Mouse (Mus musculus) forebrain, embryonic 14.5 days (tissue): Measurements from ENCODE around the gene Dusp27. TPM values are rescaled to one million over a fixed set of nuclear protein-coding genes. Genes with fewer than 3 reads are reported as not detected.

Experiments
- ATAC-seq: fragments of 200-750 bp; cut with Nextera tagmentation; 2 replicates; pipeline ENCODE4 v1.8.0; 2017; ENCODE audit warnings: mild to moderate bottlenecking, moderate library complexity
- DNase-seq: peaks from one replicate; pipeline ENCODE4 v3.0.0-alpha.2; 2015; ENCODE audit warnings: low spot score
- H3K27ac ChIP-seq: fragments of 300-500 bp; sonication (generic); 2 replicates; pipeline ENCODE4 v1.5.1; 2014; ENCODE audit warnings: low read depth, mild to moderate bottlenecking, control low read depth, low read length, moderate library complexity
- H3K27me3 ChIP-seq: fragments of 300-500 bp; sonication (generic); replicated peaks from 2 replicates; pipeline ENCODE4 v1.6.1; 2014; ENCODE audit warnings: low read length, control low read depth, mixed read lengths; ENCODE audit not compliant: control insufficient read depth, insufficient read depth
- H3K36me3 ChIP-seq: fragments of 300-500 bp; sonication (generic); 2 replicates; pipeline ENCODE4 v1.6.1; 2014; ENCODE audit warnings: low read length, control low read depth; ENCODE audit not compliant: control insufficient read depth, insufficient read depth
- H3K4me1 ChIP-seq: fragments of 300-500 bp; sonication (generic); 2 replicates; pipeline ENCODE4 v1.6.1; 2014; ENCODE audit warnings: antibody characterized with exemption, low read length, control low read depth; ENCODE audit not compliant: control insufficient read depth, insufficient read depth
- H3K4me2 ChIP-seq: fragments of 300-500 bp; sonication (generic); 2 replicates; pipeline ENCODE4 v1.6.1; 2014; ENCODE audit warnings: mild to moderate bottlenecking, control low read depth, low read length
- H3K4me3 ChIP-seq: fragments of 300-500 bp; sonication (generic); 2 replicates; pipeline ENCODE4 v1.5.1; 2014; ENCODE audit warnings: low read depth, low read length, control low read depth
- H3K9ac ChIP-seq: fragments of 300-500 bp; sonication (generic); 2 replicates; pipeline ENCODE4 v1.6.1; 2014; ENCODE audit warnings: mild to moderate bottlenecking, low read length, control low read depth, moderate library complexity
- H3K9me3 ChIP-seq: fragments of 300-500 bp; sonication (generic); replicated peaks from 2 replicates; pipeline ENCODE4 v1.6.1; 2016; ENCODE audit warnings: low read length, control low read depth, mixed read lengths; ENCODE audit not compliant: control insufficient read depth
- WGBS: fragments of 180-500 bp; shearing (Covaris S2); extraction: QIAGEN DNeasy Blood & Tissue Kit; methylation state at CpG from one replicate; pipeline ENCODE4 v1.1.7; 2014; 5-methylcytosine and 5-hydroxymethylcytosine counted together
- polyA plus RNA-seq: library from polyadenylated mRNA; unstranded; fragments of >200 nt; fragmentation: Nextera tagmentation; extraction: Ambion mirVana; gene quantifications from 2 replicates; pipeline ENCODE4 v1.2.1, GENCODE M21; 2014

Dusp27 gene
- polyA plus RNA-seq = 0.70 and 0.93 TPM in 2 replicates

DNA sequence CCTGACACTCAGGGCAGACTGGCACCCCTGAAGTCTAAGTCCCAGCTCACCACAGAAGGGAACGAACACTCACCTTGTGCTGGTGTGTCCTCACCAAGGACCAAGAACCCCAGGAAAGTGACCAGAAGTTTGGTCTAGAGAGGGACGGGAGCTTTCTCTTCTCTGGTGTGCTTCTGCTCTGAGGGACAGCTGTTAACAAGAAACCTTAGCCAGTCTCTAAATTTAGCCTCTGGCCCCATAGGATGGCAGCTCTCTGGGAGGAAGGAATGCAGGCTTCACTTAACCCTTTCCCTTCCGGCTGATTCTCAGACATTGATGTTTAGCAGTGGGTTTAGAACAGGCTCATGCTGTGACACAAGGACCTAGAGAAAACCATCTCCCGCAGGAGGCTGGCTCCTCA, at the start of gene Dusp27:
Dusp27 (minus strand) TSS at position 204 of the 400 bp plus-strand sequence.
- no peak within 1 kb of the TSS for H3K27ac ChIP-seq
- no peak within 1 kb of the TSS for H3K4me3 ChIP-seq
- no peaks in the 10 kb centered on the region for H3K4me1 ChIP-seq
- no peaks in the 10 kb centered on the region for H3K9me3 ChIP-seq
- DNase-seq = no peak
- ATAC-seq = no peak
- WGBS = 54% methylated on average over 4 of the region's 4 CpGs
- H3K4me2 ChIP-seq = no peak within 1 kb of the TSS
- no peaks in the 10 kb centered on the region for H3K27me3 ChIP-seq
- H3K36me3 ChIP-seq = no peaks in the 10 kb centered on the region
- no peak within 1 kb of the TSS for H3K9ac ChIP-seq

DNA sequence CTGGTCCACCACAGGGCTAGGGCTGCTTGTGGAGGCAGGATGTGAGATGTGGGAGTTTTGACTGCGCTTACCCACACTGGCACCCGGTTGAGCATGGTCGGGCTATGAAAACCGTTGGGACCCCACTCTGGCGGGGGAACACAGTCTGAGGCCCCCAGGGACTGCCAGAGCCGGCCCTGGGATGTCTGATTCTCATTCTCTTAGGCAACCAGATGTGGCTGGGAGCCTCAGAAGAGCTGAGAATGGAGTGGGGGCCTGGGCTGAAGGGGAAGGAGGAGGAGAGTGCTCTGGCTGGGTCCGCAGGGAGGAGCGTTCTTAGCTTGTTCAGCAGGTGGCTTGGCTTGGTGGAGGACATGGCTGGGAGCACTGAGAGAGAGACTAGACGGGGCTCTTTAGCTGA, 45.9 kb upstream of the Dusp27 start:
- Histone ChIP-seq H3K4me3 (no peak overlapping the region), H3K9me3 (no peaks in the 10 kb centered on the region), H3K9ac (no peak overlapping the region), H3K36me3 (no peaks in the 10 kb centered on the region), H3K27me3 (no peaks in the 10 kb centered on the region), H3K4me2 (no peak overlapping the region), H3K4me1 (no peaks in the 10 kb centered on the region), H3K27ac (no peak overlapping the region)
- WGBS = 80% methylated on average over 9 of the region's 9 CpGs
- DNase-seq (no peak), ATAC-seq (no peak)

DNA sequence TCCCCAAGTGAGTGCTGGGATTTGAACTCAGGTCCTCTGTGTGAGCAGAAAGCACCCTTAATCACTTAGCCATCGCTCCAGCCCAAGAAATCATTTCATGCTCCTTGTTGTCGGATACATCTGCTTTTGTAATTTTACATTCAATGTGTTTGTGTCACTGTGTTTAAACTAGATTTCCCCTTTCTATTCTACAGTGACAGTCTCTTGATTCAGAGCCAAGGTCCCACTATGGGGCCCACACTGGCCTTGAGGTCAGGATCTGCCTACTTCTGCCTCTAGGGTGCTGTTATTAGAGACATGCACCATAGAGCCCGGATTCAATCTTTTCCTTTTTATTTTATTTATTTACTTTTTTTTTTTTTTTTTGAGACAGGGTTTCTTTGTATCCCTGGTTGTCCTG, 45.3 kb upstream of the Dusp27 start:
- H3K27me3 ChIP-seq = no peaks in the 10 kb centered on the region
- H3K4me1 ChIP-seq = no peaks in the 10 kb centered on the region
- no peaks in the 10 kb centered on the region for H3K9me3 ChIP-seq
- H3K27ac ChIP-seq = no peak overlapping the region
- no peaks in the 10 kb centered on the region for H3K36me3 ChIP-seq
- ATAC-seq (no peak), DNase-seq (no peak)
- 82% methylated on average over 3 of the region's 3 CpGs for WGBS
- no peak overlapping the region for H3K4me2 ChIP-seq
- H3K9ac ChIP-seq = no peak overlapping the region
- H3K4me3 ChIP-seq = no peak overlapping the region

- ATAC-seq = no peak
- H3K9me3 ChIP-seq = no peaks in the 10 kb centered on the region
- no peak overlapping the region for H3K4me3 ChIP-seq
- H3K27me3 ChIP-seq = no peaks in the 10 kb centered on the region
- no peak overlapping the region for H3K4me2 ChIP-seq
- H3K36me3 ChIP-seq = no peaks in the 10 kb centered on the region
- WGBS = 97% methylated on average over 12 of the region's 12 CpGs
- no peak overlapping the region for H3K9ac ChIP-seq
- no peak overlapping the region for H3K27ac ChIP-seq
- no peak for DNase-seq
- no peaks in the 10 kb centered on the region for H3K4me1 ChIP-seq
Observed at GRCm38 (mm10) chr1:166170852-166171251, 43.1 kb upstream of the Dusp27 start.

DNA sequence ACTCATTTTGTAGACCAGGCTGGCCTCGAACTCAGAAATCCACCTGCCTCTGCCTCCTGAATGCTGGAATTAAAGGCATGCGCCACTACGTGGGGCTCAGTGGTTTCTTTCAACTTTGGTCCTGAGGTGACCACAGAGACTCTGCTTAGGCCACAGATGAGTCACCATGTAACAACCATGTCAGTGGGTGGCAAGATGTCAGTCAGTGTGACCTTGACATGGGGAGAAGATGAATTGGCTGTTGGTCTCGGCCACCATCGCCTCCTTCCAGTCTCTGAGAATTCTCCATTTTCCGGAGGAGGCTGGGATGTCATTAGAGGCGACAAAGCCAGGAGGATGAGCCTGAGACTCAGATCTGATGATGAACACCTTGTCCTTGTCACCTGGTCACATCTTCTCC, 42.0 kb upstream of the Dusp27 start:
- no peak overlapping the region for H3K27ac ChIP-seq
- DNase-seq = no peak

GRCm38 (mm10) chr1:166168017-166168416, 40.3 kb upstream of the Dusp27 start:
- Histone ChIP-seq H3K4me1 (no peaks in the 10 kb centered on the region), H3K27me3 (no peaks in the 10 kb centered on the region), H3K4me2 (no peak overlapping the region), H3K36me3 (no peaks in the 10 kb centered on the region), H3K9ac (no peak overlapping the region), H3K9me3 (no peaks in the 10 kb centered on the region), H3K4me3 (no peak overlapping the region), H3K27ac (no peak overlapping the region)
- WGBS = 93% methylated on average over 7 of the region's 7 CpGs
- DNase-seq (no peak), ATAC-seq (no peak)

More for the DNA sequence above, 42.0 kb upstream of the Dusp27 start:
- Histone ChIP-seq H3K36me3 (no peaks in the 10 kb centered on the region), H3K9me3 (no peaks in the 10 kb centered on the region), H3K27me3 (no peaks in the 10 kb centered on the region), H3K4me1 (no peaks in the 10 kb centered on the region), H3K4me2 (no peak overlapping the region), H3K9ac (no peak overlapping the region), H3K4me3 (no peak overlapping the region)
- no peak for ATAC-seq
- 91% methylated on average over 7 of the region's 7 CpGs for WGBS

- no peak for ATAC-seq
- Histone ChIP-seq H3K4me1 (no peaks in the 10 kb centered on the region), H3K4me2 (no peak overlapping the region), H3K4me3 (no peak overlapping the region), H3K9ac (no peak overlapping the region), H3K27ac (no peak overlapping the region), H3K27me3 (no peaks in the 10 kb centered on the region), H3K9me3 (no peaks in the 10 kb centered on the region), H3K36me3 (no peaks in the 10 kb centered on the region)
- DNase-seq = no peak
- WGBS = 49% methylated on average over 4 of the region's 4 CpGs
Observed at GRCm38 (mm10) chr1:166167405-166167804, 39.7 kb upstream of the Dusp27 start.

- Histone ChIP-seq H3K9me3 (no peaks in the 10 kb centered on the region), H3K27ac (no peak overlapping the region), H3K27me3 (no peaks in the 10 kb centered on the region), H3K9ac (no peak overlapping the region), H3K4me2 (no peak overlapping the region), H3K4me1 (no peaks in the 10 kb centered on the region), H3K36me3 (no peaks in the 10 kb centered on the region), H3K4me3 (no peak overlapping the region)
- no peak for ATAC-seq
- 96% methylated on average over 9 of the region's 9 CpGs for WGBS
- no peak for DNase-seq
Observed at GRCm38 (mm10) chr1:166165159-166165558, 37.4 kb upstream of the Dusp27 start.

DNA sequence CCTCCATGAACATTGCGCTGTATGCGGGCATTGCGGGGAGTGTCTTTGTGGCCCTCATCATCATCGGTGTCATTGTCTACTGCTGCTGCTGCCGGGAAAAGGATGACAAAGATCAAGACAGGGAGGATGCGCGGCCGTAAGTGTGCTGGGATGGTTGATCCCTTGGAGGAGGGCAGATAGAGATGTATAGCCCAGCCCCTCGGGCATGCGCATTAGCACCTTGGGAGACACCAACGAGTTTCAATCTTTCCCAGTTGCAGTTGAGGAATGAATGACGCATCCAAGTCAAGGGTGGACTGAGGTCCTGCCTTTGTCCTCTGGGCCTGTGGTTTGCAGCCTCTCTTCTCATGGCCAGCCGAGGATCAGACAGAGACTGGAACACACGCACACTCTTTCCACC, 36.9 kb upstream of the Dusp27 start:
- Histone ChIP-seq H3K36me3 (no peaks in the 10 kb centered on the region), H3K9me3 (no peaks in the 10 kb centered on the region), H3K9ac (no peak overlapping the region), H3K4me2 (no peak overlapping the region), H3K27ac (no peak overlapping the region), H3K4me3 (no peak overlapping the region), H3K4me1 (no peaks in the 10 kb centered on the region), H3K27me3 (peaks cover 3% of the 10 kb centered on the region; the same call in 1 of the 2 replicates)
- no peak for ATAC-seq
- 92% methylated on average over 14 of the region's 14 CpGs for WGBS
- DNase-seq = no peak
